In genomic region chr11:58938322-58939087, GRCm38 (mm10) we compare ENCODE assay signal across 7 mouse cellular contexts. TPM values are rescaled to one million over a fixed set of nuclear protein-coding genes. Genes with fewer than 3 reads are reported as not detected.
A peak's percentile ranks its signal among the peaks of the same experiment; 100 is the strongest.
DNase-seq lines count a peak whose midpoint lies in the region; ATAC-seq lines count a peak whose summit lies in the region.

Gene Rnf187 (minus strand): TSS chr11:58938916.

- H3K4me3 ChIP-seq in intestine, embryonic 16.5 days (ENCODE audit: low read length), result peak within 1 kb of the TSS; percentile 88
- H3K4me3 ChIP-seq in midbrain, embryonic 11.5 days (ENCODE audit: low read depth, low read length), result peak within 1 kb of the TSS; percentile 90

- H3K4me1 ChIP-seq in intestine, embryonic 16.5 days (ENCODE audit: control insufficient read depth, insufficient read depth, low read length), result peaks cover 10% of the 10 kb centered on the region
- peaks cover 14% of the 10 kb centered on the region for H3K4me1 ChIP-seq in midbrain, embryonic 11.5 days (ENCODE audit: control insufficient read depth, insufficient read depth, low read length)

- peak within 1 kb of the TSS; percentile 88 for H3K27ac ChIP-seq in intestine, embryonic 16.5 days (ENCODE audit: low read length)
- peak within 1 kb of the TSS; percentile 84 for H3K27ac ChIP-seq in midbrain, embryonic 11.5 days (ENCODE audit: low read depth, low read length)

- intact Hi-C loops in gastrocnemius, postnatal 36 days (cut with DNase I), result no loop called here
- intact Hi-C loops in left cerebral cortex, postnatal 36 days (cut with DNase I), result no loop called here

- peak within 1 kb of the TSS; percentile 90 for H3K4me2 ChIP-seq in intestine, embryonic 16.5 days (ENCODE audit: low read depth, low read length)
- peak within 1 kb of the TSS; percentile 98 for H3K4me2 ChIP-seq in midbrain, embryonic 11.5 days

- peak; percentile 97 for ATAC-seq in intestine, embryonic 16.5 days
- ATAC-seq in midbrain, embryonic 11.5 days (ENCODE audit: low FRiP score), result peak; percentile 96

- H3K36me3 ChIP-seq in intestine, embryonic 16.5 days (ENCODE audit: control insufficient read depth, insufficient read depth, low read length), result peaks cover 3% of the 10 kb centered on the region; the same call in 1 of the 2 replicates
- peaks cover 8% of the 10 kb centered on the region for H3K36me3 ChIP-seq in midbrain, embryonic 11.5 days (ENCODE audit: control insufficient read depth, insufficient read depth, low read length)

- H3K9me3 ChIP-seq in intestine, embryonic 16.5 days (ENCODE audit: control insufficient read depth, low read length), result no peaks in the 10 kb centered on the region
- H3K9me3 ChIP-seq in midbrain, embryonic 11.5 days (ENCODE audit: control insufficient read depth, low read length), result no peaks in the 10 kb centered on the region

- DNase-seq in adrenal gland, adult 18-20 months (ENCODE audit: low spot score in 2 of 2), result peak; percentile 90 to 91
- peak; percentile 96 for DNase-seq in embryo, embryonic 11 days
- DNase-seq in gastrocnemius, postnatal 36 days, result peak; percentile 87 to 90
- peak; percentile 91 to 93 for DNase-seq in left cerebral cortex, postnatal 36 days (ENCODE audit: low spot score in 2 of 2)
- DNase-seq in midbrain, embryonic 11.5 days (ENCODE audit: low spot score, missing footprints), result peak; percentile 100
- peak; percentile 87 for DNase-seq in skeletal muscle tissue, adult 2 months (ENCODE audit: low read depth, low spot score)

- no peaks in the 10 kb centered on the region for H3K27me3 ChIP-seq in intestine, embryonic 16.5 days (replicated peaks; ENCODE audit: control insufficient read depth, insufficient read depth, low read length)
- no peaks in the 10 kb centered on the region for H3K27me3 ChIP-seq in midbrain, embryonic 11.5 days (ENCODE audit: control insufficient read depth, insufficient read depth, low read length)

- under 1% methylated on average over 95 of the region's 95 CpGs for WGBS in intestine, embryonic 16.5 days
- under 1% methylated on average over 87 of the region's 95 CpGs for WGBS in midbrain, embryonic 11.5 days

- H3K9ac ChIP-seq in intestine, embryonic 16.5 days (ENCODE audit: low read depth, low read length), result peak within 1 kb of the TSS; percentile 95
- H3K9ac ChIP-seq in midbrain, embryonic 11.5 days (ENCODE audit: low read length), result peak within 1 kb of the TSS; percentile 97

RNA-seq across cellular contexts. Expression of gene Rnf187, which starts in this region (rescaled TPM):
- 100 to 1,000 TPM; 171 to 177 TPM for total RNA-seq in adrenal gland, adult 18-20 months (2021)
- 10 to 100 TPM; 86.9 to 96.5 TPM for total RNA-seq in gastrocnemius, postnatal 36 days (2021)
- 131 and 138 TPM in 2 replicates for polyA plus RNA-seq in intestine, embryonic 16.5 days (2015; fragmentation: Nextera tagmentation; extraction: Ambion mirVana)
- 100 to 1,000 TPM; 450 to 542 TPM for total RNA-seq in left cerebral cortex, postnatal 36 days (2021)
- 354 and 381 TPM in 2 replicates for polyA plus RNA-seq in midbrain, embryonic 11.5 days (2014; fragmentation: Nextera tagmentation; extraction: Ambion mirVana)

Comparison
In these comparisons a context has a peak if more than half of its experiments do, and no peak if none do; other contexts are left out.
1. Peak in every context shown above with its lines: DNase-seq, ATAC-seq, H3K4me3 ChIP-seq and H3K27ac ChIP-seq.